Mouse (Mus musculus): ENCODE measurements around the gene Smarca1.

Gene Smarca1

DNA sequence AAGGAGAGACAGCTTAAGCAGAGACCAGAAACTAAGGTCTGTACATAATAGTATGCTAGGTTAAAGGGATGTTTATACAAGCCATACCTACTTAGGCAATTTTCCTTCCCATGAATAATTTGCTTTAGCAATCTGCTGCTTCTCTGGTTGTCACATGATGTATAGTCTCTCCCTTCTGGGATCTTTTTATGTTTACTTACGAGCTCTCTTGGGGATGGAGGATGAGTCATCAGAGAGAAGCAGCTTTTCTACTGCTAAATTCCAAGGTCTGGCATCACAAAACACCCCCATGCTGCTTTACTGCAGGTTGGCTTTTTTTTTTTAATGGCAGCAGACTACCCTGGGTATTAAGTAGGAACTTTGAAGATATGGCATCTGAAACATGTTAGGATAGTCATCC lies 132.6 kb downstream of the Smarca1 start:
- DNase-seq (ENCODE audit: low spot score), result no peak

Data from embryo, embryonic 10.5 days (tissue).